Mouse (Mus musculus): ENCODE data around the gene Gm49661.

Gene Gm49661

DNA sequence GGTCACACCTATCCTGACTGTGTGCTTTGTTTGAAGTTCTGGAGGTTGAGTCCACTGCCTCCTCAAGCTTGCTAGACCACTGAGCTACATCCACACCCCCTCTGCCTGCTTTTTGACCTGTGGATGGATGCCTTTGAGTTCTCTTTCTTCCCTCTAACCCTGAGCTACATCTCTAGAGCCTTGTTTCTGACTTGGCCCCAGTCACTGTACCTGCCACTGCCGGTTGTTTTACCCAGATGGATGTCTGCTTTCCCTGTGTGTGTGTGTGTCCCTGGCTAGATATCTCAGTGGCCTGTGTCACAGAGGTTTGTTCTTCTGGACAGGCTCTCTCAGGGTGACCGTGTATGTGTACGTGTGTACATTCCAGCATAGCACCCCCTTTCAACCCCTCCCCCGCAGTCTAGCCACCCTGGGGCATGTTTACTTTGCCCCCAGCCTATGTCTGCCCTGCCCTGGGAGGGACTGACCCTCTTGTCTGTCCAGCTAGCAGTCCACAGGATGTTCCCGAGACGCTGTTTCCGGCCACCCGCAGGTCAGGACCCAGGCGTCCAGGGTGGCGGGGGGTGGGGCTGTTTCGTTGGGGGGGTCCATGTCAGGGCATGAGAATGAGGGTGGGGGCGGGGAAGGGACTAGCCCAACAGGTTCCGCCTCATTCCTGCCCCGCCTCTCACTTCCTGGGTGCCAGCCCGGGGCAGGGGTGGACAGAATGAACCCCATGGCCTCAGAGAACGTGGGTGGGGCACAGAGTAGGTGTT, 15.2 kb upstream of the Gm49661 start:
- no peak for DNase-seq (ENCODE audit: low read depth, low spot score)

DNA sequence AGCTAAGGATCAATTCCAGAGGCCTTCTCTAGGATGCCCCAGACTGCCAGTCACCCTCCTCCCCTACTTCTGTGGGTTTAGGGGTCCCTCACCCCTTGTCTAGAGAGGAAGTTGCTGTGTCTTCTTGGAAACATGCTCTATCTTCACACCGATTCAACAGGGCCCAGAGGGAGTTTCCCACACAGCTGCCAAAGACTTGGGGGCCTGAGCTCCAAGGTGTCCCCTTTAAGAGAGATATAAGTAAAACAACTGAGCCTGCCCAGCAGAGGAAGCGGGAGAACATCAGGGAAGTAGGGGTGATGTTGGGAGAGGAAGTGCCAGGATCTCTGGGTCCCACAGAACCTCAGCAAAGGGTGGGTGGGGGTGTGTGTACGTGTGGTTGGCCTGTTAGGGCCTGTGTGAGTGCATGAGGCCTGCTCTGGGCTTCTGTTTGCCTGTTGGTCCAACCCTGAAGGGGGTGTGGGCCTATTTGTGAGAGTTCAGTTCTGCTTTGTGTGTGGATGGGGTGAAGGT, 13.3 kb upstream of the Gm49661 start:
- DNase-seq (ENCODE audit: low read depth, low spot score) = no peak

DNA sequence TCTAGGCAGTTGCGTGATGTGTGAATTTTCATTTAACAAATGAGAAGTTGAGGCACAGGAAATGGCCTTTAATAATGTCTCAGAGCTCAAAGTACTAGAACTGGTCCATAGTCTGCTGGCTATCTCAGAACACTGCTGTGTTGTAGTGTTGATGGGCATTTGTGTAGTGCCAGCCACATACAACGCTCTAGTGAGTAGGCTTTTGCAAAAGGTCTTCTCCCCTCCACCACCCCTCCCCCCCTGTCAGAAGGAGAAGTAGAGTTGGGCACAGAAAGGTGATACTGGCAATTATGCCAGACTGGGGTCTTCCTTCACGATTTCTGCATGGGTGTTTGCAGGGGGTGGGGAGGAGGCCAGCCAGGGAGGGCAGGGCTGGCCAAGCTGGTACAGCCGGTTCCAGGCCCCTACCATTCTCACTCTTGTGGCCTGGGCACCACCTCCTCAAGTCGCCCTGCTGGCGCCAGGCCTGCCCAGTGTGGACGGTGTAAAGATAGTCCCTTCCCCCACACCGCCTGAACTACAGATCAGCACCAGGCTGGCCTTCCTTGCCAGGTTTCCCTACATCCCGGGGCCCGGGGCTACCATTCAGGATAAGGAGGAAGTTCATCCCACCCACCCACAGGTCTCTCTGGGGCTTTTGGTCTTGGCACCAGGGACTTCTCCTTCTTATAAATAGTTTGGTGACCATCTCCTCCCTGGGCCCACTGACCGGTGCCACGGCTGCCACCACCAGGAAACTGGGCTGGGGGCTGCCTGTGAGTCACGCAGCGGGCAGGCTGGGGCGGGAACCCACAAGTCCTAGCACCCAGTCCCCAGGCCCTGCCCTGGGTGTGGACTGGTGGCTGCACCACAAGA, 12.6 kb upstream of the Gm49661 start:
- DNase-seq (ENCODE audit: low read depth, low spot score) = no peak

DNA sequence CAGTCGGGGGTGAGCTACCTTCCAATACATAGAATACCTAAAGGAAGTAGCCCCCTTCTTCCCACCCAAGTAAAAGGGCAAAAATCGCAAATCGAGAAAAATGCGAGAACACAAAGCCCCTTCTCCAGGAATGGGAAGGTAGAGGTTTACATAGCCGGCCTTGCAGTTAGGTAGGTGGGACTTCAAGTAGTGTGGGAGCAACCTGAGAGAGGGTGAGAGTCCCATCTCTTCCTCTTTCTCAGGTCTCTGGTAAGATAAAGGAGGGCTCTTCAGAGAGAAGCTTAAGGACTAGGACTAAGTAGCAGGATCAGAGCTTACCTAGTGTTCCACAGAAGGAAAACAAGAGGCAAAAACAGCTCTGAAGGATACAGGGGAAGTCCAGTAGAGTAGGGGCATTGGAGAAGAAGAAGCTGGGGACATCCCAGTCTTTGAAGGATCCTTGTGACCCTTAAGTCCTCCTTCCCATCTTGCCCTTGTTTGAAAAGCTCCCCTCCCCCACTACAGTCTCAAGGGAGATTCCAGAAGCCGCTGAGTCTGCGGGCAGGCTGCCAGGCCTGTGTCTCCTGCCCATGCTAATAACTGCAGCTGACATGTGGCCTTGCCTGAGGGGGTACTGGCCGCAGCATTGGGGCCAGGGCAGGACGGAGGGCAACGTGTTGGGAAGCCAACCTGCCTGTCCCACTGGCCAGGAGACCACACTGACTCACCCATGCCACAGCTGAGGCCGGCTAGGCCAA, 11.6 kb upstream of the Gm49661 start:
- no peak for DNase-seq (ENCODE audit: low read depth, low spot score)

DNA sequence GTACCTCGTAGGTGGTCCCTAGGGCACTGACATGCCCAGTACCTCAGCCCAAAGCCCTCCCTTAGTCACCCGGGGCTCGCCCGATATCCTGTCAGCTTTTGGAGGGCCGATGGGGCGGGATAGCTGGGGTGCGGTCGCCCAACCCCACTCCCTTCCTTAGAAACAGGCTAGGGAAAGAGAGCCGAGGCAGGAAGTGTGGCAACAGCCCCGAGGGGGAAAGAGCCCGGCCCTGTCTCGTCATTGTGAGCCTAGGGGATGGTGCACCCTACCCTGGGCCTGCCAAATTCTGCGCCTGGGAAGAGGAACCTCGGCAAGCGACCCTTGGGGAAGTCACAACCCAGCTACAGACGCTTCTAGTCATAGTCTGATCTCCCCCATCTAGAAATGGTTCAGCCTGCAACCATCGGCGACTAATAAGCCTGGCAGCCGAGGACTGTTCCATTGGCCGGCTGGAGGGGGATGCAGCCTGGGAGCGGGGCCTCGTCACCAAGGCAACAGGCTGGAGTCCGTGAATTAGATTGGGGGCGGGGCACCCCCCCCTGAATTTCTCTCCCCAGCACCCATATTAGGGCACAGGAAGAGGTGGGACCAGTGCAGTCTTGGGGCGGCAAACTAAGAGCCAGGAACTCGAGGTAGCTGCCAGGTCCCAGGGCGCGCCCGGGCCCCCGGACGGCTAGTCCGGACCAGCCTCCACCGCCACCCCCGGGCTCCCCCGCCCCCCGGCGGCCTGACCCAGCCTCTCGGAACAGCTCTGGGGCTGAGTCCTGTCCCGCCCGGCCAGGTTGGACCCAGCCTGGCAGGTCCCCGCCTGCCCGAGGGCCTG, 10.6 kb upstream of the Gm49661 start:
- no peak for DNase-seq (ENCODE audit: low read depth, low spot score)

DNA sequence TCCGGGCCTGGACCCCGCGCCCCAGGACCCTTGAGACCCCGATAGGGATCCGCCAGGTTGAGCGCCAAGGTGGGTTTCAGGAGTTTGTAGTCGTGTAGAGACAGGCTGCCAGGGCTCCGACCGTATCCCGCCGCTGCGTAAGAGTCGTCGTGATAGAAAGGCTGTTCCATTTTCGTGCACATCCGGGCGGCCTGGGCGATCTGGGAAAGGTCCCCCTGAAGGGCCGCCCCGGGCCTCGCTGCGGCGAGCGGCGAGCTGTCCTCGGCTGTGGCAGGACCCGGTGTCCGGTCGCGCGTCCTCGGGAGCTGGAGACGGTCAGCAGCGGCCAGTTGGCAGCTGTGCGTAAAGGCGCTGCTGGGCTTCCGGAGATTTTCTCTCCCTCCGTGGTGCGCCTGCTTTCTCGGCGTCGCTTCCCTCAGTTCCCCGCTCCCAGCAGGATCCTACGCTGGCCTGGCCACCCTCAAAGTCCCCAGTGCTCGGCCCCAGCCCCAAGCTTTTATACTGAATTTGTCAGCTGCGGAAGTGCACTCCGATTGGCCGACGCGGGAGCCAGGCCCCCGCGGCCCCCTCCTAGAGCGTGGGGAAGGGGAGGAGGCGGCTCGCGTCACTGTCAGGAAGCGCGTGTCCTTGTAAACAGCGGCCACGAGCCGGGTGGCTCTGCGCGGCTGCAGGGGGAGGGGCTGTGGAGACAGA, 9.2 kb upstream of the Gm49661 start, which contains the start of gene Junb:
Junb (minus strand) TSS at position 471 of the 693 bp plus-strand sequence.
- DNase-seq (ENCODE audit: low read depth, low spot score) = no peak

DNA sequence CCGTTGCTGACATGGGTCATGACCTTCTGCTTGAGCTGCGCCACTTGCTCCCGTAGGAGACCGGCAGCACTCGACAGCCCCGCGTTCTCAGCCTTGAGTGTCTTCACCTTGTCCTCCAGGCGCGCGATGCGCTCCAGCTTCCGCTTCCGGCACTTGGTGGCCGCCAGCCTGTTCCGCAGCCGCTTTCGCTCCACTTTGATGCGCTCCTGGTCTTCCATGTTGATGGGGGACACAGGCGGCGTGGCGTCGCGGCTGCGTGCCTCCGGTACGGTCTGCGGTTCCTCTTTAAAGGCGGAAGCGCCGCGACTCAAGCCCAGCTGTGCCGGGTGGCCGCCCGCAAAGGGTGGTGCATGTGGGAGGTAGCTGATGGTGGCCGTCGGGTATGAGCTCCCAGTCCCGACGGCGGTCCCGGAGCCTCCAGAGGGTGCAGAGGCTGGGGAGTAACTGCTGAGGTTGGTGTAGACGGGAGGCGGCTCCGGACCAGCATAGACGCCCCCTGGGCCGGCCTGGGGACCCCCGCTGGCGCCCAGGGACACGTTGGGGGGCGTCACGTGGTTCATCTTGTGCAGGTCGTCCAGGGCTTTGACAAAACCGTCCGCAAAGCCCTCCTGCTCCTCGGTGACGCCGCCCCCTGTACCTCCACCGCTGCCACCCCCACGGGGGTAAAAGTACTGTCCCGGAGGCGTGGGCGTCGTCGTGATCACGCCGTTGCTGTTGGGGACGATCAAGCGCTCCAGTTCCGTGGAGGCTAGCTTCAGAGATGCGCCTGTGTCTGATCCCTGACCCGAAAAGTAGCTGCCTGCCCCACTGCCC, 8.4 kb upstream of the Gm49661 start:
- DNase-seq (ENCODE audit: low read depth, low spot score) = no peak

DNA sequence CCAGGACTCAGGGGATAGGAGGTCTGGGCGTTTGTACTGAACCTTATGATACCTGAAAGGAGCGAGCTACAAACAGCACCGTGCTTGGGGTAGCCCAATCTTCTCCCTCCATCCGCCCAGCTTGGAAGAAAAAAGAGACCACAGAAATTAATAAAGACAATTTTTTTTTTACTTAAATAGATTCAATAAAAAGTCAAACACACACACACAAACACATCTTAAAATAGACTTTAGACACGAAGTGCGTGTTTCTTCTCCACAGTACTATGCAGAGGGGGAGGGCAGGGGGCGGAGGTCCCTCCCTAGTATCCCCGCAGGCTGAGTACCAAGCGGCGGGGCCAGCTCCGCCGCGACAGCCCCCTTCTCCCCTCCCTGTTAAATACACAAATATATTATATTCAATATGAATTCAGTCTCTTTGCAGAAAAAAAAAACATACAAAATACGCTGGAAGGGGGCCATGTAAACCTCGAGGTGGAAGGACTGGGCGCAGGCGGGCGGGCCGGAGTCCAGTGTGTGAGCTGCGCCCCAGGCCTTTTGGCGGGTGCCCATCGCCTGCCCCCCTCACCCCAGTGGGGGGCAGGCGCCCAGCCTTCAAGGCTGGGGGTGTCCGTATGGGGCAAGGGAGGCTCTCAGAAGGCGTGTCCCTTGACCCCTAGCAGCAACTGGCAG, 7.7 kb upstream of the Gm49661 start:
- DNase-seq (ENCODE audit: low read depth, low spot score) = no peak

DNA sequence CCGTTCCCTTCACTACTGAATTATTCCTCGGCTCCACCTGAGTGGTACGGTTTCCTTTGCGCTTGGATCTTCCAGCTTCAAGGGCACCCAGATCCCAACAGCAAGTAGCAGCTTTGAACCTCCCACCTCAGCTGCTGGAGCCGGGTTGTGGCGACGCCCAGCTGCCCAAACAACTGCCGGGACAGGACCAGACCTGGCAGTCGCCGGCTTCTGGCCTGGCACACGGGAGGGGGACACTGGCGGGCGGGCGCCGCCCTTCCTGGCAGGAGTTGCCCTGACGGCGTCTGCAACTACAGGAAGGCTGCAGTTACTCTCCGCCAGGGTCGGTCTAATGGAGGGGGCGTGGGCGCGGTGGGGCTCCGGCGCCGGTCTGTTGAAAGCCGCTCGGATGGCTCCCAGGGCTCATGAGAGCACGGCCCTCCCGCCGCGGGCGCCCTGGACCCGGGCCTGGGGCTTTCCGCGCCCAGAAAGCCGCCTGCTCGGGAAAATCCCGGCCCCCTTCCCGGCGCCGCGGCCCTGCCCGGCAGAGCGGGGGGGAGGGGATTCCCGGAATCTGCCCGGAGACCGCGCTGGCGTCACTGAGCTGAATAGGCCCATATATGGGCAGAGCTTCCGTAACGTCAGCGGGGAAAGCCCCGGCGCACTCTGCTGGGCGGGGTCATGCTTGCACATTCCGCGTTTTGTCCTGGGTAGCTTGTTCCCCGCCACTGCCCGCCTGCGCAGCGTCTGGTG, 7.0 kb upstream of the Gm49661 start:
- no peak for DNase-seq (ENCODE audit: low read depth, low spot score)

DNA sequence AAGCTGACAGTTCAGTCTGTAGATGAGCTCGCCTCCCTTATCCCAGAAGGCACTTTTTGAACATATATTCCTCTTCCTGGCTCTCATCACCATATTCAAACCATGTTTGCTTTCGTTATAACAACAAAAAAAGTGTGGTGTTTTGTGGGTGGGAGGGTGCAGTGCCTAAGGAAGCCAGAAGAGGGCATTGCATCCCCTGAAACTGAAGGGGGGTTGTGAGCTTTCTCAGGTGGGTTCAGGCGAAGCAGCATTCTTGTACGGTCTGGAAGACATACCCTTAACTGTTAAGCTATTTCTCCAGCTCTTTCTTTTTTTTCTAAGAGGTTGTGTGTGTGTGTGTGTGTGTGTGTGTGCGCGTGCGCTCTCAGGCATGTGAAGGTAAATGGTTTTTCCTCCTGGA, 6.2 kb upstream of the Gm49661 start:
- DNase-seq (ENCODE audit: low read depth, low spot score) = no peak

DNA sequence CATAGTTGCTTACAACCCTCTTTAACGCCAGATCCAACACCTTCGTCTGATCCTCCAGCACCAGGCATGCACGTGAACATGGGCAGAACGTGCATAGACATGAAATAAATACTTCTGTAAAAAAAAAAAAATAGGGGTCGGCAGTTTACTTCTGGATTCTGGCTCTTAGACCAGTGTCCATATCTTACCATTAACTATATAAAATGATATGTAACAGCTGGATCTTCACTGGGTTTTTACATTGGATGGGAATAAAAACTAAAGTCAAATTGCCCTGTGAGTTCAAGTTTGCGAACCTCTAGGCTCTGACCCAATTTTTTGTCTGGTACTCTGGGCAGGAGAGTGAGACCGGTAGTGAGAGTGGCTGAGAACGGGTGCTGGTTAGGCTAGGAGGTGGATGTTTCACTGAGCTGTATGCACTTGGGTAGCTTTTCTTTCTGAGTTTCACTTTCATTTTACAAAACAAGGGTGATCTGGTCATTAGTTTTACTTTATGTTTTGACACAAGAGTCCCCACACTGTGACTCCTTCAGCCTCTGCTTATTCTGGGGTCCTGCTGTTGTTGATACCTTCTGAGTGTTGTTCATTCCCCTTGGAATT, 5.4 kb upstream of the Gm49661 start:
- no peak for DNase-seq (ENCODE audit: low read depth, low spot score)

DNA sequence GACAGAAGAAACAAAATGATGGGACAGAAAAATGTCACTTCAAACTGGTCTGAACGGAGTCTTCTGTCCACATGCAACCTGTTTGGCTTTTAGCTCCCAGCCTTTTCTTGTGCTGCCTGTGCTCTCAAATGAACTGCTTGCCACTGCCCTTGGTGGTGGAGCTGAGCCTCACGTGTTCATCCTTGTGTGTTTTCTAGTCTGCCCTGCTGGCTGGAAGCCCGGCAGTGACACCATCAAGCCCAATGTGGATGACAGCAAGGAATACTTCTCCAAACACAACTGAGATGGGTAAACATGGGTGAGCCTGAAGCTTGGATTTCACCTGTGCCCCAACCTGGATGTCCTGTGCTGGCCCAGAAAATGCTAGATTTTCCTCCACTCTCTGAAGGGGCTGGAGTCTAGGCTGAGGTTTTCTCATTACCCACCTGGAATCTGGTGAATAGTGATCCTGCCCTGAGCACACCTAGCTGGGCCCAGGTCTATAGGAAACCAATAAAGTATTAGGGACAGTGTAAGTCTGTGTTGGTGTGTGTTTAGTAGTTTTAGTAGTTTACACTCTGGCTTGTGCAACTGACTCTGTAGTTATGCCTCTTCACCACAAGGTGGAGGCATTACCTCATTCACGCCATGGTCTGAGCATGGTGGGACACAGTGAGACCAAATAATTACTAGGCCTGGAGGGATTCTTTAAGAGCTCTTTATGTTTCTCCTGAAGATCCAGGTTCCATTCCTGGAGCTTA, 4.7 kb upstream of the Gm49661 start:
- DNase-seq (ENCODE audit: low read depth, low spot score) = no peak

DNA sequence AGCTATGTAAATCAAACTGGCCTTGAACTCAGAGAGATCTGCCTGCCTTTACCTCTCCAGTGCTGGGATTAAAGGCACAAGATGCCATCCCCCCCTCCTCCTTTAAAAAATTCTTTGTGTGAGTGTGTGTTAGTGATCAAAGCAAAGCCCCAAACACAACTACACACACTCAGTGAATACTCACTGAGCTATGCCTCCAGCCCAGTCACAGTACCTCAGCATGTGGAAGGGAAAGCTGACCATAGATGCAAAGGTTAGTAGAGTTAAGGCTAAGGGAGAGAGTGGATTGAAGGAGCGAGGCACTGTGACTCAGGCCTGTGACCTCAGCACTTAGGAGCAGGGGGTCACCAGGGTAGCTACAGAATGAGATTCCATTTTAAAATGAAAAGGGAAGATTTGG, 3.8 kb upstream of the Gm49661 start:
- DNase-seq (ENCODE audit: low read depth, low spot score) = no peak

DNA sequence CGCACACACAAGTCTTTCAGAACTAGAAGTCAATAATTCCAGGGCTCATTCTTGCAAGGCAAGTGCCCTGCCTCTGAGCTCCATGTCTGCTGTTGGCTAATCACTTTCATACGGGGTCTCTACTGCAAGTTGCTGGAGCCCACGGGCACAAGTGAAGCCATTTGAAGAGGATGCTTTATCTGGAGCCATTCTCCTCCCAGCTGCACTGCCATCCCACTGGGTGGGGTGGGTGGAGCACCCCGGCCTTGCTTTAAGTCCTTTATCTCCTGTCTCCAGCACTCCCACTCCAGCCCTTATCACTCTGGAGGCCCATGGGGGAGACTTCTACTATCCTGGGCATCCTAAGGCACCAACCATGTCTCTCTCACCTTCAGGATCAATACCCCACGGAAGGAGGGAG, 1.7 kb upstream of the Gm49661 start:
- no peak for DNase-seq (ENCODE audit: low read depth, low spot score)

DNA sequence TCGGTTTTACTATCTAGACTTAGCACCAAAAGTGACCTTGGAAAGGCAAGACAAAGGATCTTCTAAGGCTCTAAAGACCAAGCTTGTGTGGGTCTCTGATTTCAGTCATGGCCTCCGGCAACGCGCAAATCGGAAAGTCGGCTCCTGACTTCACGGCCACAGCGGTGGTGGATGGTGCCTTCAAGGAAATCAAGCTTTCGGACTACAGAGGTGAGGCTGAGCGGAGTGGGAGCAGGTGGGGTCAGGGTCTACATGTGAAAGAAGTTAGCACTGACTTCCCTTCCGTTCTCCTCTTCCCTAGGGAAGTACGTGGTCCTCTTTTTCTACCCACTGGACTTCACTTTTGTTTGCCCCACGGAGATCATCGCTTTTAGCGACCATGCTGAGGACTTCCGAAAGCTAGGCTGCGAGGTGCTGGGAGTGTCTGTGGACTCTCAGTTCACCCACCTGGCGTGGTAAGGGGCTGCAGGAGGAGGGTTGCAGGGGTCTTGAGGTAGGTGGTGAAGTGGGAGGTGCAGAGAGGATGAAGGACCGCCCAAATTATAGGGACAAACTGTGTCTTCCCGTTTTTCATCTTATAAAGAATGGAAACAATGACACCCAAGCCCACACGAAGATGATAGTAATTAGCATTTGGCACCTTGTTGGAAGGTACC, 1.0 kb upstream of the Gm49661 start:
- no peak for DNase-seq (ENCODE audit: low read depth, low spot score)

DNA sequence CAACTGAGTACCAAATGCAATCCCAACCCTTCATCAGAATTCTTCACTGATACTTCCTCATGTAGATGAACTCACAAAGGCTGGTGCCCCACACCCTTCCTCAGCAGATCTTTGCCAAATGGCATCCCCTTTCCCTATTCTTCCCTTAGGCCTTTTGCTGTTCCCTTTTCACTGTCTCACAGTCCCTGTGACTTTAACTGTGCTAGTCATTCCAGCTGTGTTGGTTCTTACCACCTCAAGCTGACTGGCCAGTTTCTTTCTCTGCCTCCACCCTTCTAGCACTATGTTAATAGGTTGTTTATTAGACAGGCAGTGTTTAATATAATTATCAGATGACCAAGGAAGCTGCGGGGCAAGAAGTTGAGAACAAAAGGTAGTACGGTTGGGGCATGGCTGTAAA, 583 bp downstream of the Gm49661 start:
- DNase-seq (ENCODE audit: low read depth, low spot score) = no peak
